Mouse (Mus musculus): ENCODE measurements around the gene Unc5c.
A peak's percentile ranks its signal among the peaks of the same experiment; 100 is the strongest.

Unc5c gene

DNA sequence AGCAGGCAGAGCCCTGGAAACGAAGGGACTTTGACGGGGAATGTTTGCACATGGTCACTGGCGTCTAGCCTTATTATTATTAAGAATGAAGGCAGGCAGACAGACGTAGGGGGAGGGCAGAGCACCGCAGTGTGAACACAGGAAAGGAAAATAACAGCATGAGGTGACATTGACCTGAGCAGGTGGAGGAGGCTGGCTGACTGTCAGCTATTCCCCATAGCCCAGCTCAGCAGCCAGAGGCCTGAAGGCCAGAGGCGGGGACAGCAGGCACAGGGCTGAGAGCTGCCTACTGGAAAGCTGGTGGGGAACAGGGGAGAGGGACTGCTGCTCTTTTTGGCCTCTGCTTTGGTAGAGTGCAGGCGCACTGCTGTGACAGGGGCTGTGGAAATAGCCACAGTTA lies 345.9 kb downstream of the Unc5c start:
- DNase-seq (ENCODE audit: low read depth, low spot score), result no peak

DNA sequence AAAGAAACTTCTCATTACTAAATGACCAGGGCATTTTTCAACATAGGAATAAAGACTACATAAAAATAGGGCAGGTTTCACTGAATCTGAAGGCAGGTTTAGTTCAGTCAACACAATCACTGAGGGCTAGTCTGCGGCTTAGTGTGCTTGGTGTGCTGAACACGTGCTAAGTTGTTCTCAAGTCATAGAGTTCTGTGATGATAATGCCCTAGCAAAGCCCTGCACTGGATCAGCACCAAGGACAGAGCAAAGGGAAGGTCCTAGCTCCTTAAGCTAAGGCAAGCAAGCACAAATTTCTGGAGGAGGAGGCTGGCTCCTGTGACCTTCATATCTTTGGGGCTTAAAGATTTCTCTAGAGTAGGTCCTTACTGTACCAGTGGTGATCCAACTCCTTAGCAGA lies 346.3 kb downstream of the Unc5c start:
- DNase-seq (ENCODE audit: low read depth, low spot score), result no peak

DNA sequence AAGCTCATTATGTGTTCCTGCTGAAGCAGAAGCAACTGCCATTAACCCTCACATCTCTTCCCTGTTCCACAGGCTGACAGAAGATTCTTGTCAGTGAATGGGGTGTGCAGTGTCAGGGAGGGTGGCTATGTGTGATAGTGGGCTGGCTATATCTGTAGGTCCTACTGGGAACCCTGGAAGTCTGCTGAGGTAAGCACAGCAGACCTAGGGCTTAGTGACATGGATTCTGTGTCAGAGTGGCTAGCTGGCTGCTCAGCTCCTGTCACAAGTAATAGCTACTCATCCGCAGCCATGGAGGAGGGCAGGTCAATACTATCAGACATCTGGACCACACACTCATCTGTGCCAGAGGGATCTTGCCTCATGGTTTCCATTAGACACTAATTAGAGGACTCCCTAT lies 349.8 kb downstream of the Unc5c start:
- no peak for DNase-seq (ENCODE audit: low read depth, low spot score)

DNA sequence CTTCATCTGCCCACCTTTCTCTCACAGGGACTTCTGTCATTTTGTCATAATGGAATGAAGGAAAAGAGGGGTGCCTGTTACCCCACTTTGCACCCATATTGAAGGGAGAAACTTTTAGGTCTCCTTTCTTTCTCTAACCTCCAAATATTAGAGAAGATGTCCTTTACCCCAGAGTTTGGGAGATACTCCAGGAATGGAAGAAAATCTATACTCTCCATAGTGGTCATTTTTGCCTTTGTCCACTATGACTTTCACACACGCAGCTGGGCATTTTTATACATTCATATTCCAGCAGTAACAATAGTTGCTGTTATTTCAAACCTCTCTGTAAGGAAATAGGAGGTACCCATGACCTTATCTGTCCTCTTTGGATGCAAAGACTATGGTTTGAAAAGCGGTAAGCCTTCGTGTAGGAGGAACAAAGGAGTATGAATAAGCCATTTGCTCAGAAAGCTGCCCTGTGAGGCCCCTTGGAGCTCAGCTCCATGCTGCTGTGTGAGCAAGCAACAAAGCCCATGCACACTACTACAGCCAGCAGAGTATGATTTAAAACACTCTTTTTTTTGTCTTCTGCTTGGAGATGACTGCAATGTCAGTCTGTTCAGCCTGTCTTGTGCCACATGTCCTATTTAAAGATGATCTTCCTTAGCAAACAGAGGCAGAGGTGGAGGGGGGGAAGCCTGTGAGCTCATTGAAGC lies 353.7 kb downstream of the Unc5c start:
- no peak for DNase-seq (ENCODE audit: low read depth, low spot score)

DNA sequence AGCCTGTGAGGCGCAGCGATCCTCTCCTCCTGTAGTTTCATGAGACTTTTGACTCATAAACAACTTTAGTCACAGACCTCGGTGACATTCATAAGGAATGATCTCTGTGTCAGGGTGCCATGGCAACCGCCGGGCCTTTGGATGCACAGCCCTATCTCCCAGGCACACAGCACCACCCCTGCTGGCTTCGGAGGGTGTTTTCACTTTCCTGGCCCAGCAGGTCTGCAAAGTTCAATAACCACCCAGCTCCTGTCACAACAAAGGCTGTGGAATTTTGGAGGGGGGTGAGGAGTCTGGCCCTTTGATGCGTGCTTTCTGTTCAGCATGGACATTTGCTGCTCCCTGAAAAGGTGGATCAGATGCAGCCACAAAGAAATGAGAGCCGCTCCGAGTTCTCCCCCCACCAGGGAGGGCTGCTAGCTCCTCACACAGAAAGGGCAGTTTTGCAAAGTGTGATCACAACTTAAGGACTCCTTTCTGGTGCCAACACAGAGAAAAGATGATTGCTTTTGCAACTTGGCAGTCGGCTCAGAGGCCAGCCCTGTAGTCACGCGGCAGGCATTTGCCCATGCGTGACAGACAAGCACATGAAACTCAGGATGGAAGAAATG lies 354.4 kb downstream of the Unc5c start:
- DNase-seq (ENCODE audit: low read depth, low spot score), result no peak

DNA sequence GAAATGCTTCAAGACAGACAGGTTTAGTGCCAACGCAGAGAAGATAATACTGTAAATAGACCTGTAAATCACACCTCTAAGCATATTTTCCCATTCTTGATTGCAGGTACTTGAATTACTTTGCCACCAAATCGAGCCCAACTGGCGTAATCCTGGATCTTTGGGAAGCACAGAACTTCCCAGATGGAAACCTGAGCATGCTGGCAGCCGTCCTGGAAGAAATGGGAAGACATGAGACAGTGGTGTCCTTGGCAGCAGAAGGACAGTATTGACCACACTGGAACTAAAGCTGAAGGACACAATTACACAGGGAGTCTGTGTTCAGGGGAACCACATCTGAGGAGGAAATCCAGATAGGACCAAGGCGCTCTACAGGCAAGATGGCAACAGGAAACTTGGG lies 363.3 kb downstream of the Unc5c start:
- no peak for DNase-seq (ENCODE audit: low read depth, low spot score)

DNA sequence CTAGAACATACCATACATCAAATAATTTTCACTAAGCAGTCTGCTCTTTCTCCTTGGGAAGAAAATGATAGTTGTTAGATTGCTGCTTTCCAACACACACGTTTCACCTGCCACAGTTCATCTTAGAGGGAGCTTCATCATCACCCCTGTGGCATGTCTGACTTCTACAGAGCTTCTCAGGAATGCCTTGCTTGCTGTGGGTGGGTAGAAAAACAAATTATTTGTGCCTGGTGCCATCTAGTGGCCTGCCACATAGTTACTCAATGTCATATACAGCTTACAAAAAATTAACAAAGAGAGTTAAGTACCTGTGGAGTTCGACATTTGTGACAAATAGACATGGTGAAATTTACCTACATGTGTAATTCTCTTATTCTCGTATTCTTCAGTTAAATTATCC lies 366.1 kb downstream of the Unc5c start:
- no peak for DNase-seq (ENCODE audit: low read depth, low spot score)

DNA sequence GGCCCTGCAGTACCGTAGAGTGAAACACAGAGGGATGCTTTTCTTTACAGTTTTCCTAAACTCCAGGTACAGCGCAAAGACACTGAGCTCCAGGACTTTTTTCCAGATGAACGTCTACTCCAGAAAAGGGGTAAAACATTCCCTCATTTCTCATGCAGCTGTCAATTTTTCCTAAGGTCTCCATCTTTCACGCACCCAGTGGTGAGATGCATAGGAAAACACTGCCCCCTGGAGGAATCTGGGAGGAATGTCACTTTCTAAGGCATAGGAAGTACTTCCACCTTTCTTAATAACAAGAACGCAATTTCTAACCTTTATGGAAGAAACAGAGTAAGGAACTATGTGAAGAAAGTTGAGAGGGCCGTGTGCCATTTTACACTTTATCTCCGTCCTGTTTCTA lies 373.8 kb downstream of the Unc5c start:
- DNase-seq (ENCODE audit: low read depth, low spot score), result no peak

DNA sequence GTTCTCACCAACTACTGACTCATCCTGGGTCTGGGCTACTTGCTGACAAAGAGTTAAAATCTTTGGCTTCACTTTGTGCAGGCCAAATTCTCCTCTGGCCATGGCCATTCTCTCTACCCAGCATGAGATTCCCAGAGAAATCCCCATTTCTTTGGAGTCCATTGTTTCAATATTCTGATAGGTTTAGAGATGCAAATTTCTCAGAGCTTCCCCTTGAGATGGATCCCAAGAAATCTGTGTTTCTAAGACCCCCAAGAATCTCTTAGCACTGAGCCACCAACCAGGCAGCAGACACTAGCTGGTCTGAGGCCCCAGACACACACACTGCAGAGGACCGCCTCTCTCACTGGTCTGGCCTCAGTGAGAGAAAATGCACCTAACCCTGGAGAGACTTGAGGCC lies 384.2 kb downstream of the Unc5c start:
- DNase-seq (ENCODE audit: low read depth, low spot score), result no peak

DNA sequence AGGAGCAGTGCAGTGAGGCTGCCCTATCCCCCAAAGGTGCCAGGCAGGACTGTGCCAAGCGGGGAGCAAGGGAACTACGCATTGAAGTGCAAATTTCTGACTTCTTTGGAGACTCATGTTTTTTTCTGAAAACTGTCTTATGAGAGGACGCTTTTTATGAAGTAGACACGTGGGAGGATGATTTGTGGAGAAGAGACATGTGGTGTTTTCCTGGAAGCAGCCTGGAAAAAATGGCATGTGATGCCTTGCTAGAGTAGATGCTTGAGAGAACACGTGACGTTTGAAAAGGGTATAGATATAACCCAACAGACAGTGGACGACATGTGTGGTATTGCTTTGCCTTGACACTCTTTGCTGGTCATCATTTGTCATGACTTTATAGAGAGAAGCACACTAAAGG lies 385.1 kb downstream of the Unc5c start:
- no peak for DNase-seq (ENCODE audit: low read depth, low spot score)

DNA sequence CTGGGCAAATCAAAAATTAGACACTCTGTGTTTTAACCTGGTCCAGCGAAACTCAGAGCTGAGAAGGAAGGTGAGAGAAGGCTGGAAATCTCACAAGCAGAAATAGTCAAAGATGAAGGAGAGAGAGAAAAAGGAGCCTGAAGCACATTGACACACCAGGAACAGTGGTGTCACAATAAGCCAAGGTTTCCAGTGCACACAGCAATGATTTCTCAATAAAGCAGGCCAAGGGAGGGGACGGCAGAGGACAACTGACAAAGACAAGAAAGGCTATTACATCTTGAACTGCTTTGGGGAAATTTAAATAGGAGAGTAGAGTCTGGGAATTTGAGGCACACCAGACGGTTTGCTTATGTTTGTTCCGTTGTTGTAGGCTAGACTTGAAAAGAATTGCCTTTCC lies 389.3 kb downstream of the Unc5c start:
- DNase-seq (ENCODE audit: low read depth, low spot score), result no peak

DNA sequence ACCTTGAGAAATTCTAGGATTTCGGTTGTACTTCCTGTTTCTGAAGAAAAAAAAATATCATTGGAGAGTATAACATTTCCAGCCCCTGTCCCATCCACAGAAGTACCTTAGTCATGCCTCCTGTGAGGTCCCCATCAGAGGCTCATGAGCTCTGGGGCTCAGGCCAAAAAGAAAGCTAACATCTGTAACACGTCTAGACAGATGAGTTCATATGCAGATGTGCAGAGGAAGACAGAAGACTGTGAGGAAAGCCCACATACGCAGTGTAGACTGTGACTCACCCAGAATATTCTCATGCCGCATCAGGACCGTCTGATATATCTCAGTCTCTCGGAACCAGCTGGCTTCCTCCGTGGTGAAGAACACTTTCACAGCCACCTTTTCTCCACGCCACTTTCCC lies 392.1 kb downstream of the Unc5c start:
- DNase-seq (ENCODE audit: low read depth, low spot score), result no peak

DNA sequence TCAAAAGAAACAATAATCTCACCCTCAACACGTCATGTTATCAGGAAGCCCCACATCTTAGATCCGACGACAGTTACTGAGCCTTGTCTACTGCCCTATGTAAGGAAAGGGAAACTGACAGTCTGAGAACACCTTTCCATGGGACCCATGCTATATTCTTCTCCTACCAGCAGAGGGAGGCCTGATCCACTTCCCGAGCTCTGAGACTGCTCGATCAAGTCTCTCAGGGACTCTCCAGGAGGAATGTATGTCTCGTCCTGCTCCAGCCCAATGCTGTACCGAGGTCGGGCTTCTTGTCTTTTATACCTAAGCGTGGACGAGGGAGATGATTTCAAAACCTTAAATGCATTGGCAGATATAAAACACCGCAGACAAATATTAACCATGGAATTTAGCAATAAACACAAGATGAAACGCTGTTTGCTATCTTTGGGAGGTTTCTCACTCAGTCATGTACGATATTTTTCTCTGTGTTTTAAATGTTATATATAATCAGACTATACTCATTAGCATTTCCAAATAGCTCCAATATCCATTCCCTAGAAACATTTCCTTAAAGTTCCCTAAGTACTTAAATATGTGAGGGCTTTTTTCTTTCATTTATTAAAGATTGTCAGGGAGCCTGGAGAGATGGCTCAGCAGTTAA lies 397.9 kb downstream of the Unc5c start:
- DNase-seq (ENCODE audit: low read depth, low spot score), result peak; percentile 36

DNA sequence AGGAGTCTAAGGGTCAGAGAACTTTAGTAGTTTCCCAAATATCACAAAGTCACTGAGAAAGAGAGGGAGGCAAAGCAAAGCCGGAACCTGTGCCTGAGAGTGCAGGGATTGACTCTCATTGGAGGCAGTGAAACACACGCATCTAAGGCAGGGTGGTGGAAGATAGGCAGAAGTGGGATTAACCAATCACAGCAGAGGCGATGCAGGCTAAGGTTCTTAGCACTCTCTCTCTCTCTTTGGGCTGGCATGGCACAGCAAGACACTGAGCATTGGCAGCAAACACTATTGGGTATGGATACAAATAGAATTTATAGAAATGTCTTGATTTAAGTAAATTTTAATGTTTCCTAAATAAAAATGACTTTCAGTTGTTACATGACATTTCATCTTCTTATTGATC lies 406.8 kb downstream of the Unc5c start:
- no peak for DNase-seq (ENCODE audit: low read depth, low spot score)

DNA sequence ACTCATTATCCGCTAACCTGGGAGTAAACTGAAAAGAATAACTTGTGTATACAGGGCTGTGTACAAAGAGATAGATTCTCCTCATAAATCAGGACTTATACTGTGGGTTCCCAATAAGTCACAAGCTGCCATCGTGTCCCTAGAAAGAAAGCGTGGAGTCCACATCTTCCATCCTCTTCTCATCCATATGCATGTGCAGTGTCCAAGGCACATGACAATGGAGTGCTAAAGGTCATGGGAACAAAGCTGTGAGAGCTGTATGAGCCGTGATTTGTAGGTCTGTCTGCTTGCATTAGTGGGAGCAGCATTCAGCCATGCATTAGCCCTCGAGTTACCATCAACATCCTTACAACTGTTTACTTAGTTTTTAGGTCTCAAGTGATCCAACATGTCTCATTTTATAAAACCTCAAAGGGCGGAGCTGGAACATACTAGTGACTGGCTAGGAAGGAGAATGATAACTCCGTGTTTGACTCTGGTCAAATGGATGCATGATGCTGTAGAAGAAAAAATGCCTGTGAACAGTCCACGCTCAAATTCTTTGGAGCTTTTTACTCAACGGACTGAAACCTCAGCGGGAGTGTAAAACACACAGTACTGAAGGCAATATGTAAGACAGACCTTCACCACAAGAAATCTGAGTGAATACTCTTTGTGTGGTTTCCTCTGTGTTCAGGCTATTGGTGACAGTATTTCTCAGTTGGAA lies 407.5 kb downstream of the Unc5c start:
- DNase-seq (ENCODE audit: low read depth, low spot score), result no peak

DNA sequence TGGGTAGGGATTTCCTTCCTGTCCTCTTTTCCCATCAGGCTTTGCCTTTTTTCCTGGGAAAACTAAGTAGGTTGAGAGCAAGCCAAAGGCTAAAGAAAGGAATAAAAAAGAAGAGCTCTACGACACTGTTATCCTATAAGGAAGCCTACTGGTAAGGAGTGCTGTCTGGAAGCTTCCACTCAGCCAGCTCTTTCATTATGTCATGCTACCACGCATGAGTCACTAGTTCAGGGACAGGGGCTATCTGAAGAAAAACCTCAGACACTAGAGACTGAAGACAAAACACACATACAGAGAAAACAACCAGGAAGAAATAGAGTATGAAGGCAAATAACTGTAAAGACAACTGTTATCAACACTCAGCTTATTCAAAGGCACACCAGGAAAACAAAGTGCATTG lies 417.5 kb downstream of the Unc5c start:
- no peak for DNase-seq (ENCODE audit: low read depth, low spot score)

DNA sequence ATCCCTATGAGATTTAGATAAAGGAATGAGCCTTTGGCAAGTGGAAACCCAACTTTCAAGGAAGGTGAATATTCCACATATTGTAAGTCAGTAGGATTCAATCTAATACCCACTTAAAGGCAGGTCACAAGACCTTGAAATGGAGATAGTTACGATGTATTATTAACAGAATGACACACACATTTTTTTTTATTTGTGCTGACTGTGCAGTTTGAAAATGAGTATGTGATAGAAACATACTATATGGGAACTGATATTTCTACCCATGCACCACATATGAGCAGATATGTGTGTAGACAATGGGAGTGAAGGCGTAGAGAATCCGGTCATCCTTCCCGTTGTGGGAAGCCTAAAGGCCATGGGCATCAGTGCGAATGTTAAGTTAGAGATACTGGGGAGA lies 419.2 kb downstream of the Unc5c start:
- no peak for DNase-seq (ENCODE audit: low read depth, low spot score)

All from skeletal muscle tissue, adult 2 months (tissue).